Mouse (Mus musculus) hindbrain, embryonic 16.5 days (tissue): ENCODE measurements around the gene Atrnl1. TPM values are rescaled to one million over a fixed set of nuclear protein-coding genes. Genes with fewer than 3 reads are reported as not detected.

Source experiments
- ATAC-seq: fragments of 200-750 bp; cut with Nextera tagmentation; 2 replicates; pipeline ENCODE4 v1.8.0; 2017; ENCODE audit warnings: moderate TSS enrichment, moderate library complexity
- H3K27ac ChIP-seq: fragments of 300-500 bp; sonication (generic); 2 replicates; pipeline ENCODE4 v1.5.1; 2014; ENCODE audit warnings: low read depth, mild to moderate bottlenecking, control low read depth, low read length, moderate library complexity
- H3K27me3 ChIP-seq: fragments of 300-500 bp; sonication (generic); replicated peaks from 2 replicates; pipeline ENCODE4 v1.6.1; 2014; ENCODE audit warnings: low read length; ENCODE audit not compliant: control insufficient read depth, insufficient read depth
- H3K36me3 ChIP-seq: fragments of 300-500 bp; sonication (generic); 2 replicates; pipeline ENCODE4 v1.6.1; 2014; ENCODE audit warnings: mild to moderate bottlenecking, low read length, moderate library complexity, mixed read lengths; ENCODE audit not compliant: control insufficient read depth, insufficient read depth
- H3K4me1 ChIP-seq: fragments of 300-500 bp; sonication (generic); 2 replicates; pipeline ENCODE4 v1.6.1; 2014; ENCODE audit warnings: low read depth, low read length; ENCODE audit not compliant: control insufficient read depth, insufficient read depth
- H3K4me2 ChIP-seq: fragments of 300-500 bp; sonication (generic); 2 replicates; pipeline ENCODE4 v1.6.1; 2014; ENCODE audit warnings: mild to moderate bottlenecking, low read length, control low read depth, moderate library complexity
- H3K4me3 ChIP-seq: fragments of 300-500 bp; sonication (generic); 2 replicates; pipeline ENCODE4 v1.5.1; 2014; ENCODE audit warnings: mild to moderate bottlenecking, low read length, control low read depth, moderate library complexity
- H3K9ac ChIP-seq: fragments of 300-500 bp; sonication (generic); 2 replicates; pipeline ENCODE4 v1.6.1; 2014; ENCODE audit warnings: low read depth, mild to moderate bottlenecking, control low read depth, low read length, moderate library complexity
- H3K9me3 ChIP-seq: fragments of 300-500 bp; sonication (generic); 2 replicates; pipeline ENCODE4 v1.6.1; 2014; ENCODE audit warnings: mild to moderate bottlenecking, low read length, moderate library complexity; ENCODE audit not compliant: control insufficient read depth
- WGBS: fragments of 180-500 bp; shearing (Covaris S2); extraction: QIAGEN DNeasy Blood & Tissue Kit; methylation state at CpG from one replicate; pipeline ENCODE4 v1.1.7; 2014; 5-methylcytosine and 5-hydroxymethylcytosine counted together
- polyA plus RNA-seq: library from polyadenylated mRNA; unstranded; fragments of >200 nt; fragmentation: Nextera tagmentation; extraction: Ambion mirVana; gene quantifications from 2 replicates; pipeline ENCODE4 v1.2.1, GENCODE M21; 2015

Gene Atrnl1
- polyA plus RNA-seq, 1 experiment from 2014 or later, result 5.3 TPM

DNA sequence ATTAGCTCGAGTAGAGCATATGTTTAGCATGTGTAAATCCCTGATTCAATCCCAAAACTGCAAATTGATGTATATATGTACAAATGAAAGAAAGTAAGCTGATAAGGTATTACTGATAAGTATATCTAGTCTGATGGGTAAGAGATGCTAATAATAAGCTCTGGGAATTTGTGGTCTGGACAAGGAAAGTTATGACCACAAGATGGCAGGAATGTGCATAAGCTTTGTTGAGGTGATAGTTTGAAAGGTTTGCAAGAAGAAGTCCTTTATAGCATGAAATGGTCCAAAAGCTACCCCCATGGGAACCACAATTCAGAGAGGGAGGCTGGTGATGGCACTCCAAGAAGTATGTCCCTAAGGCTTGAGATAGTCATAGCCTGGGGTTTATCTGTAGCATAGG lies 289.2 kb downstream of the Atrnl1 start:
- Histone ChIP-seq H3K4me1 (no peaks in the 10 kb centered on the region), H3K27me3 (no peaks in the 10 kb centered on the region), H3K4me2 (no peak overlapping the region), H3K4me3 (no peak overlapping the region), H3K27ac (no peak overlapping the region), H3K9me3 (no peaks in the 10 kb centered on the region), H3K36me3 (no peaks in the 10 kb centered on the region), H3K9ac (no peak overlapping the region)
- WGBS, result 76% methylated on average over 1 of the region's 1 CpGs
- no peak for ATAC-seq

DNA sequence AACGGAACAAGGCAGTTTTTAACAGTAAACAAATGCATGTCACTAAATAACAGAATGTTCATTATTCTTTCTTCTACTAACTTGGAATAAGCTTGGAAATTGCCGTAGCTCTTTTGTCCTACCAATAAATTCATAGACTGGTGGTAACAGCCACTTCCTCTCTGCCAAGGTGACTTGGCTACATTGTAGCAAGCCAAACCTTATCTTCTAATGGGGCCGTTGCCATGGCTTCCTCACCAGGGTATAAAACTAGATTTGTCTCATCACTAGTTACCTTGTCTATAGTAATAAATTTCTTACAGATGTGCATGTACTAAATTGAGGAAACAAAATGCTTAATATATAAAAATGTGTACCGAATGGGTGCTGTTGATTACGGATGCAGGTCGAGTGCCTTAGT lies 298.6 kb downstream of the Atrnl1 start:
- WGBS, result 84% methylated on average over 6 of the region's 6 CpGs
- Histone ChIP-seq H3K9ac (no peak overlapping the region), H3K27ac (no peak overlapping the region), H3K9me3 (no peaks in the 10 kb centered on the region), H3K36me3 (no peaks in the 10 kb centered on the region), H3K4me2 (no peak overlapping the region), H3K4me1 (no peaks in the 10 kb centered on the region), H3K27me3 (no peaks in the 10 kb centered on the region), H3K4me3 (no peak overlapping the region)
- ATAC-seq, result no peak

DNA sequence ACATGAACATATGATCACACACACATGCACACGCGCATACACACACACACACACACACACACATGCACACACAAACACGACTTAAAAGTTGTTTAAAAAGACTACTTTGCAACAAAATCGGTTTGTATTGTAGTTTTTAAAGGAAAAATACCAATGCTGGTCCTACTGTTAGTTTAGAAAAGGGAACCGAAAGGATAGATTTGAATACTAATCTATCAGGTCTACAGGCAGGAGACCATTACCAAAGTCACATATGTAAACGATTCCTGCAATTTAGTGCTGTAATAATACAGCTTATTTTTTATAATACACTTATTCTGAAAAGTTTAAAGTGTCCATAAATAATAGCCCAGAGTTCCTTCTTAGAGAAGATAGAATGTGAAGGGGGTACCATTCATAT lies 299.8 kb downstream of the Atrnl1 start:
- 90% methylated on average over 6 of the region's 6 CpGs for WGBS
- no peaks in the 10 kb centered on the region for H3K9me3 ChIP-seq
- no peak overlapping the region for H3K4me3 ChIP-seq
- H3K27me3 ChIP-seq, result no peaks in the 10 kb centered on the region
- no peak overlapping the region for H3K4me2 ChIP-seq
- H3K4me1 ChIP-seq, result no peaks in the 10 kb centered on the region
- H3K27ac ChIP-seq, result no peak overlapping the region
- no peak for ATAC-seq
- no peak overlapping the region for H3K9ac ChIP-seq
- H3K36me3 ChIP-seq, result no peaks in the 10 kb centered on the region

DNA sequence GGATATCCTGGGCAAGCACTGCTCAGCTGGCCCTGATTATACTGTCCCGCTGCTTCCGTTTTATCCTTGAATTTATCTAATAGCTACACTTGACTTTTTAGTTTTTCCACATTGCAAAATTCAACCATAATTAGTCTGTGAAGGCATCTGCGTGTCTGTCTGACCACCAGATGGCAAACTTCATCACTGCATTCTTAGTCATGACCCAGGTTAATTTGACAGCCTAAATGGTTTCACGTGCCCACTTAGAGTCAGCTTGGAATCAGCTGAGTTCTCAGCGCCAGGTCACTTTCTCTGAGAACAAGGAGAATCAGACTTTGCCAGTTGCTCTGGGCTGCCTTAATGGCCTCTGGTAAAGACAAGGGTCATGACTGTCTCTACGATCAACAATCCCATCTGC lies 305.5 kb downstream of the Atrnl1 start:
- ATAC-seq, result no peak
- H3K36me3 ChIP-seq, result no peaks in the 10 kb centered on the region
- H3K4me3 ChIP-seq, result no peak overlapping the region
- WGBS, result 67% methylated on average over 6 of the region's 6 CpGs
- H3K9me3 ChIP-seq, result peaks cover 3% of the 10 kb centered on the region; the same call in 1 of the 2 replicates
- H3K4me1 ChIP-seq, result no peaks in the 10 kb centered on the region
- H3K27me3 ChIP-seq, result no peaks in the 10 kb centered on the region
- H3K27ac ChIP-seq, result no peak overlapping the region
- H3K9ac ChIP-seq, result no peak overlapping the region
- H3K4me2 ChIP-seq, result no peak overlapping the region

DNA sequence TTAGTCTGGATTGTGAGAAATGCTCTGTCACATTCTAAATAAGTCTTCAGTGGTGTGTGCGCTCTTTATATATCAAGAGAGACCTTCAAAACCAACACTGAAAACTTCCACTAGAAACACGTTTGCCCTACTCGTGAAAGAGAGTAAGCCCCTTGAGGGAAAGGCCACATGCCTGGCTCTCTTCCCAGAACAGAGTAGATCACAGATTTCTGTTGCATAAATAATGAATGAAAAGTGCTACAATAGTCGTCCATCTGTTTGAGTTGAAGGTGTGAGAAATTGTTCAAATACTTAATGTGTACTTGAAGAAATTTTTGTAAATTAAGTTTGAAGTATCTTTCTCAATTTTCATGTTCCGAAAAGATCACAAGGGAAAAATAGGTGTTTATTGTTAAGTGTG lies 312.2 kb downstream of the Atrnl1 start:
- Histone ChIP-seq H3K36me3 (no peaks in the 10 kb centered on the region), H3K4me1 (peaks cover 8% of the 10 kb centered on the region), H3K4me3 (no peak overlapping the region), H3K27ac (no peak overlapping the region), H3K4me2 (no peak overlapping the region), H3K27me3 (no peaks in the 10 kb centered on the region), H3K9ac (no peak overlapping the region), H3K9me3 (peaks cover 3% of the 10 kb centered on the region; the same call in 1 of the 2 replicates)
- no peak for ATAC-seq
- 67% methylated on average over 5 of the region's 5 CpGs for WGBS

DNA sequence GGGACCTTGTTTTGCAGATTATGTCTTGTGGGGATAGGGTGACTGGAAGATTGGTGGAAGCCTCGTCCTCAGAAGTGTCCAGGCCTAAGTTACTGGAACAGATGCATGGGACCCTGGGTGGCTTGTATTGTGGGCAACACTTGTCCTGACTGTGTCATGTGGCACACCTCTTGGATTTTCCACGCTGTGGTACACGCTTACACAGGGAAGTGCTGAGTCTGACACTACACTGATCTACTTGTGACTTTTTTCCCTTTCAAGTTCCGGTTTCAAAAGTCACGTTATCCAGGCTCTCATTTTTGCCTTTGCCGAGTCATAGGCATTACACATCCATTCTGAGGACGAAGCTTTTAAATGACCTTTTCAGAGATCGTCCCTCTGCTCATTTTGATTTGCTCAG lies 314.0 kb downstream of the Atrnl1 start:
- Histone ChIP-seq H3K9me3 (peaks cover 3% of the 10 kb centered on the region; the same call in 1 of the 2 replicates), H3K36me3 (no peaks in the 10 kb centered on the region), H3K27me3 (no peaks in the 10 kb centered on the region), H3K4me1 (peaks cover 8% of the 10 kb centered on the region), H3K9ac (no peak overlapping the region), H3K4me2 (no peak overlapping the region), H3K4me3 (no peak overlapping the region), H3K27ac (no peak overlapping the region)
- no peak for ATAC-seq
- 63% methylated on average over 8 of the region's 8 CpGs for WGBS

DNA sequence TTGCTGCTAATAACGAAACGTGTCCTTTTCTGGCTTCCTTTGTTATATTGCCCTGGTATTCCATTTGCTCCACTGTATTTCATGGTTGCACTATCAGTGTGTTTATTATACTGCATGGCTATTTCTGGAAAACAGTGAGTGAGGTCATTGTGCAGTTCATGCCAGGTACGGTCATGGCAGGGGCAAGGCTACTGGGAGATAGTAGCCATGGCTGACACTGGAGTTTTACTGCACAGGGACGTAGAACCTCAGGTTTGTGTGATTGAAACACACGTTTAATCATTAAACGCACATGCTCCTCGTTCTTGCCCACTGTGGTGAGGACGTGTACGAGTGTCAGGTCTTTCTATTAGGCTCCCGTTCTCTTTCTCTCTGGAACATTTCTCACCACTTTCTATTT lies 314.8 kb downstream of the Atrnl1 start:
- Histone ChIP-seq H3K27ac (no peak overlapping the region), H3K9ac (no peak overlapping the region), H3K4me1 (peaks cover 8% of the 10 kb centered on the region), H3K4me3 (no peak overlapping the region), H3K36me3 (no peaks in the 10 kb centered on the region), H3K27me3 (no peaks in the 10 kb centered on the region), H3K4me2 (no peak overlapping the region), H3K9me3 (peaks cover 2% of the 10 kb centered on the region; the same call in 1 of the 2 replicates)
- no peak for ATAC-seq
- WGBS, result 82% methylated on average over 10 of the region's 10 CpGs

DNA sequence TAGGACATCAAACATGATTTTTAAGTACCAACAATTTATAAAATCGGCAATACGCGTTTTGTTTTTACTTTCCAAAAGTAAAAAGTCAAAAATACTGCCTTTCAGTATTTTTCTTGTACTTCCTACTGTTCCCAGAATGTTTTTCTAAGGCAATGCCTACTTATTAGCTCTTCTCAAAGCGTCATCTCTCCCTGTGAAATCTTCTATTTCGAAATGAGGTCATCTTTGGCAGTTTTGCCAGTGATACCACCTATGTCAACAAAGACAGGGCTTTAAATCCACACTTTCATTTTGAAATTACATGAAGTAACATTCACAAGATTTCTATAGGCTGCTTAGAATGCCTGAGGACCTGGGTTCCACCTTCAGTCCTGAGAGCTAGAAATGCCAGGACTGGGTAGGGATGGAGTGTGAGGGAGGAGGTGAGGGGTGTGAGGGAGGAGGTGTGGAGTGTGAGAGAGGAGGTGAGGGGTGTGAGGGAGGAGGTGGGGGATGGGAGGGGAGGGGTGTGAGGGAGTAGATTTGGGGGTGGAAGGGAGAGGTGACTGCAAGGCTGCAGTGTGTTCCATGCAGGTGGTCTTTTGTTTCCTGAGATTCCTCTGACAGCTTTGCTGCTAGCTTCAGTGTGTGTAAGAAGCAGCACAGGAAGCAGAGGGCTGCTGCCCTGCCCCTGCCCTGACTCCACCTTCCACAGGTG lies 315.5 kb downstream of the Atrnl1 start:
- no peak overlapping the region for H3K4me3 ChIP-seq
- H3K4me2 ChIP-seq, result no peak overlapping the region
- no peaks in the 10 kb centered on the region for H3K36me3 ChIP-seq
- ATAC-seq, result peak; percentile 84
- peaks cover 8% of the 10 kb centered on the region for H3K4me1 ChIP-seq
- 90% methylated on average over 5 of the region's 5 CpGs for WGBS
- no peaks in the 10 kb centered on the region for H3K9me3 ChIP-seq
- H3K27me3 ChIP-seq, result no peaks in the 10 kb centered on the region
- no peak overlapping the region for H3K9ac ChIP-seq
- no peak overlapping the region for H3K27ac ChIP-seq

DNA sequence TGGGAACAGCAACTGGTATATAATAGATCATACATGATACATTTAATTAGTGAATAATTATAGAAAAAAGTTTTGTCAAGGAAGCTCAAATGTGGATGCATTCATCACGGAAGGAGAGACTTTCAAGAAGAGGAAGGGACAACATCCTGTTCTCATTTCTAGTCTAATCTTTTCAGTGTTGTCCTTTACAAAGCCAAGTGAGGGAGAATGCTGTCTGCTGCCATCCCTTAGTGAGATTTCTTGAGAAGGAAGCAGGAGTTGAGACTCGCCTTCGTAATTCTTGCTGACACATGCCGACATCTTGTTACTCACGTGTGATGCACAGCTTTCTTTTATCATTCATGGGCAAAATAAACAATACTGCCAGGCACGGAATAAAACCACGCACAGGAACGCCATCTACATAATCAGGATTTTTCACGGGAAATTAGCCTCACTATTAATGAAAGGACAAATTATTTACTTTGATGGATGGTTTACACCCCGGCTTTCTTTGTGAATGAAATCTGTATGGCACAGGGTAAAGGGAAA lies 316.2 kb downstream of the Atrnl1 start:
- Histone ChIP-seq H3K4me1 (peaks cover 8% of the 10 kb centered on the region), H3K9ac (no peak overlapping the region), H3K4me2 (peak overlapping the region; percentile 45), H3K4me3 (no peak overlapping the region), H3K36me3 (no peaks in the 10 kb centered on the region), H3K27me3 (no peaks in the 10 kb centered on the region), H3K27ac (no peak overlapping the region), H3K9me3 (no peaks in the 10 kb centered on the region)
- WGBS, result 14% methylated on average over 10 of the region's 10 CpGs
- no peak for ATAC-seq
